Mouse (Mus musculus): ENCODE data around the gene Ly6c2. TPM values are rescaled to one million over a fixed set of nuclear protein-coding genes. Genes with fewer than 3 reads are reported as not detected.
"Not testable (repeated sequence)": the region's sequence is repeated elsewhere in the genome, so short reads cannot be mapped to it uniquely, and the experiment has no call there.

Gene Ly6c2
- 5.1 and 7.1 TPM in 2 replicates for polyA plus RNA-seq (2012; rRNA removed)

DNA sequence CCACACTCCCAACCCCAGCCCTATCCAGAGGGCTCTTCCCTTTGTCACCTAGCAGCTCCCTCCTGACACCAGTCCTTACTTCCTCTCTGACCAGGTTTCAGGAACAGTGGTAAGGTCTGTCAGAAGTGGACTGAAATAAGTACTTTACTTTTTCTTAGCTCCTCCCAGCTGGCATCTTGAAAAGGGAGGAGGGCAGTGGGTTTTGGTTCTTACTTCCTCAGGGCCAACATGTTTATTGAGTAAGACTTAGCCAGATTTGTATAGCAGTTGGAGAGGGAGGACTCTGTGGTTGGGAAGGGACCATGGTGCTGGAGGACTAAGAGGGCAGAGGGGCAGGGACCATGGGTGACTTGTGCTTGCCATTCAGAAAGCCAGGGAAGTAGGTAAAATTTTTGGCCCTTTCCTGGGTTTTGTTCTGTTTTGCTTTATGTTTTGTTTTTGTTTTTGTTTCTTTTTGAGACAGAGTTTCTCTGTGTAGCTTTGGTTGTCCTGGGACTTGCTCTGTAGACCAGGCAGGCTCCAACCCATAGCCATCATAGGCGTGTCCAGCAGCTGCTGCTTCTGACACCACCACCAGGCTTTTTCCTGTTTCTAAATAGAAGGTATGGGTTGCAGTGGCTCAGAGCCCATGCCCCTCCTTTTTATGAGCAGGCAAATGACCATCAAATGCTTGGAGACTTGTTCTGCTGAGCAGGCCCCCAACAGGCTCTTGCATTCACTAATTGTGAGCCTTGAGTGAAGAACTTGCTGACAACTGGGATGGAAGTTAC, at the start of gene Ly6c2:
Ly6c2 (minus strand) TSS at position 110 of the 770 bp plus-strand sequence.
- not testable (repeated sequence) for DNase-seq (ENCODE audit: low spot score)

DNA sequence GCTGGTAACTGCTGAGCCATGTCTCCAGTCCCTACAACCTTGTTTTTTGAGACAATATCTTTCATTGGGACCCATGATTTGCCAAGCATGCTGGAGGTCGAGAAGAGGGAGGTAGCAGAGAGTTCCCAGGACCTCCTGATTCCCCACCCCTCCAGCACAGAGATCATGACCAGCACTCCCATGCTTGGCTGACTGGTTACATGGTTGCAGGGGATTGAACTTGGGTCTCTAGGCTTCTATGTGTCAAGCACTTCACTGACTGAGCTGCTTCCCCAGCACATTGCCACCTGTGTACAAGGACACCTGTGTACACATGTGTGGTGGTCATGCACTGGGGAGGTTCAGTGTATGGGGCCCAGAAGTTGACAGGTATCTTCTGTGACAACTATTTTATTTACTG, 45.9 kb upstream of the Ly6c2 start:
- no peak for DNase-seq (ENCODE audit: low spot score)

DNA sequence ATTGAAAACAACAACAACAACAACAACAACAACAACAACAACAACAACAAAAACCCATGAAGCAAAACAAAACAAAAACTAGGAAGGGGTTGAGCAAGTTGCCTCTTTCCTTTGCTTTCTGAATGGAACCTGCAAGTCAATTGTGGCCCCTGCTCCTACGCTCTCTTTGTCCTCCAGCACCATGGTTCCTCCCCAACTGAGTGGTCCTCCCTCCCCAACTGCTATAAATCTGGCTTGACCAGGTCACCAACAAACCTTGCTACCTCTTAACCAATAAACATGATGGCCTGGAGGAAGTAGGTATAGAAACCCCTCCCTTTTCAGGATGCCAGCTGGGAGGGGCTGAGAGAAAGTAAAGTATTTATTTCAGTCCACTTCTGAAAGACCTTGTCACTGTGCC, 43.2 kb upstream of the Ly6c2 start, which contains the start of gene Ly6g:
Ly6g (plus strand) TSS at position 301 of the 400 bp plus-strand sequence.
- DNase-seq (ENCODE audit: low spot score): no peak

DNA sequence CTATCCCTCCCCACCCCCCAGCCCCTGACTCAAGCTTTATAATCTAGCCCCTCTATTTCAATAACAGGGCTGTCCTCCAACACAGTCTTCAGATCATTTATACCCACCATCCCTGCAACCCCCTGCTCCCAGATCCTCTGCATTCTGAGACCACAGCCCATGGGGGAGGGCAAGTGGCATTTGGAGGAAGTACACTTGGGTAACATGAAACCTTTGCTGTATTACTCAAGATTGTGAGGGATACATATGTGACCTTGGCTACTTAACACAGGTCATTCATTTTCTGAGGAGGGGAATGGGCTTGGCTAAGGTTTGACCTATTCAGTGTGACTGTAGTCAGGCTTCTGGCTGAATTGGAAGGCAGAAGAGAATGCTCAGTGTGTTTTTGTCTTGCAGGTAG, 41.3 kb upstream of the Ly6c2 start:
- DNase-seq (ENCODE audit: low spot score): no peak

- no peak for DNase-seq (ENCODE audit: low spot score)
Observed at GRCm38 (mm10) chr15:75143735-75144134, 32.0 kb upstream of the Ly6c2 start.

DNA sequence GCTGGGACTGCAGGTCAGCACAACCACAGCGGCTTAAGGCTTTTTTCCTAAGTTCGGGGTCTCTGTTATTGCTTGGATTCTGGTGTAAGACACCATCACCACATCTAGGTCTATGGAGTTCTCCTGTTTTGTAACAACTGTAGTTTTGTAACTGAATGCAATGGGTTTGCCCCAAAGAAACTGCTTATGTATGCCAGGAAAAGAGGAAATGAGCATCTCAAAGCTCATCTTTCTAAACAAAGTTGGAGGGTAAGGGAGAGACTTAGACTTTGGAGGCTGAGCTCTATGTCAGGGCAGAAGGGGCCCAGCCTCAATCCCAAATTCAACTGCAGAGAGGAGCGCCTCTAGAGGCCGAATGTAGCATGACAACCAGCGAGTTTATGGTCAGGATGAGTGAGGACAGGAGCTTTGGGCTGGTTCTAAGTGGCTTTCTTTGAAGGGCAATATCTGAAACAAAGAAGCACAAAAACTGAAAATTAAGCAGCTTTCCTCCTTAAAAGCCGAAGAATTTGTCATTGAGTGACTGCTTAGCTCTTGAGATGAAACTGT, 30.1 kb upstream of the Ly6c2 start:
- DNase-seq (ENCODE audit: low spot score): not testable (repeated sequence)

- not testable (repeated sequence) for DNase-seq (ENCODE audit: low spot score)
Observed at GRCm38 (mm10) chr15:75137739-75138138, 26.0 kb upstream of the Ly6c2 start.

DNA sequence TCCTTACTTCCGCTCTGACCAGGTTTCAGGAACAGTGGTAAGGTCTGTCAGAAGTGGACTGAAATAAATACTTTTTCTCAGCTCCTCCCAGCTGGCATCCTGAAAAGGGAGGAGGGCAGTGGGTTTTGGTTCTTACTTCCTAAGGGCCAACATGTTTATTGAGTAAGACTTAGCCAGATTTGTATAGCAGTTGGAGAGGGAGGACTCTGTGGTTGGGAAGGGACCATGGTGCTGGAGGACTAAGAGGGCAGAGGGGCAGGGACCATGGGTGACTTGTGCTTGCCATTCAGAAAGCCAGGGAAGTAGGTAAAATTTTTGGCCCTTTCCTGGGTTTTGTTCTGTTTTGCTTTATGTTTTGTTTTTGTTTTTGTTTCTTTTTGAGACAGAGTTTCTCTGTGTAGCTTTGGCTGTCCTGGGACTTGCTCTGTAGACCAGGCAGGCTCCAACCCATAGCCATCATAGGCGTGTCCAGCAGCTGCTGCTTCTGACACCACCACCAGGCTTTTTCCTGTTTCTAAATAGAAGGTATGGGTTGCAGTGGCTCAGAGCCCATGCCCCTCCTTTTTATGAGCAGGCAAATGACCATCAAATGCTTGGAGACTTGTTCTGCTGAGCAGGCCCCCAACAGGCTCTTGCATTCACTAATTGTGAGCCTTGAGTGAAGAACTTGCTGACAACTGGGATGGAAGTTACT, 23.5 kb upstream of the Ly6c2 start:
- DNase-seq (ENCODE audit: low spot score): not testable (repeated sequence)

- DNase-seq (ENCODE audit: low spot score): not testable (repeated sequence)
Observed at GRCm38 (mm10) chr15:75132346-75132745, 20.6 kb upstream of the Ly6c2 start.

GRCm38 (mm10) chr15:75120066-75120465, 8.3 kb upstream of the Ly6c2 start:
- DNase-seq (ENCODE audit: low spot score): no peak

DNA sequence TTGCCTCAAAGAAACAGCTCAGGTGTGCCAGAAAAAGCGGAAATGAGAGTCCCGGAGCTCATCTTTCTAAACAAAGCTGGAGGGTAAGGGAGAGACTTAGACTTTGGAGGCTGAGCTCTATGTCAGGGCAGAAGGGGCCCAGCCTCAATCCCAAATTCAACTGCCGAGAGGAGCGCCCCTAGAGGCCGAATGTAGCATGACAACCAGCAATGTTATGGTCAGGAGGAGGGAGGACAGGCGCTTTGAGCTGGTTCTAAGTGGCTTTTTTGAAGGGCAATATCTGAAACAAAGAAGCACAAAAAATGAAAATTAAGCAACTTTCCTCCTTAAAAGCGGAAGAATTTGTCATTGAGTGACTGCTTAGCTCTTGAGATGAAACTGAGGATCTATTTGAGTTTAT, 7.0 kb upstream of the Ly6c2 start:
- DNase-seq (ENCODE audit: low spot score): not testable (repeated sequence)

DNA sequence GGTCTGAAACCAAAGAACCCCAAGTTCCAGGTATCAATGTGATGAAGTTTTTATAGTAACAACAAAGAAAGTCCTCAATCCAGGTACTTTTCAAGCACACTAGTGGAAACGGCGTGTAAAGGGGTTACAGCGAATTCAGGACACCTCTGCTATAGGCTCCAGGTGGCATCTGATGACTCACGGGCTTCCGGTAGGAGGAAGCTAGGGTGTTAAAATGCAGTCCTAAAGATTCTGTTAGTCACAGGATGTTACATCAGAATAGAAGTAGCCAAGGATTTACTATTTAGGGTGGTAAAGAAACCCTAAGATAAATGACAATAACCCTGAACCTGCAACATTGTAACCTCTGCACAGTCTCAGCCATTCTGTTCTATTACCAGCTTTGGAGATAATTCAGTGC, 5.7 kb upstream of the Ly6c2 start:
- not testable (repeated sequence) for DNase-seq (ENCODE audit: low spot score)

GRCm38 (mm10) chr15:75116525-75116924, 4.8 kb upstream of the Ly6c2 start:
- DNase-seq (ENCODE audit: low spot score): no peak

DNA sequence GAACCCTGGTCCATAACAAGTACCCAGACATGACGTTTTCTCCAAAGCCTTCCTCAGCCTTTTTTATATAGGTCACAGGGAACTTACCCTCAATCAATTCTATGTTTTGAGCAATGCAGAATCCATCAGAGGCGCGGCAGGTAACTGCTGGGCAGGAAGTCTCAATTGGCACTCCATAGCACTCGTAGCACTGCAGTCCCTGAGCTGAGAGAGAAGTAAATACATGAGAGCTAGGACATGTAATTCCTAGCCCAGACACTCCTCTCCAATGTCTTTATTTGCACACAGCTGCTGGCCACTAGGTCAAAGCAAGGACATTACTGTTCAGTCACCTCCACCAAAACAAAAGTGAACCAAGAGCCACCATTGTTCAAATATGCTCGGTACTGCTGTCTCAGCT, 1.3 kb downstream of the Ly6c2 start:
- DNase-seq (ENCODE audit: low spot score): not testable (repeated sequence)

- DNase-seq (ENCODE audit: low spot score): no peak
Observed at GRCm38 (mm10) chr15:75099261-75099660, 12.5 kb downstream of the Ly6c2 start.

GRCm38 (mm10) chr15:75088041-75088440, 23.7 kb downstream of the Ly6c2 start:
- DNase-seq (ENCODE audit: low spot score): not testable (repeated sequence)

DNA sequence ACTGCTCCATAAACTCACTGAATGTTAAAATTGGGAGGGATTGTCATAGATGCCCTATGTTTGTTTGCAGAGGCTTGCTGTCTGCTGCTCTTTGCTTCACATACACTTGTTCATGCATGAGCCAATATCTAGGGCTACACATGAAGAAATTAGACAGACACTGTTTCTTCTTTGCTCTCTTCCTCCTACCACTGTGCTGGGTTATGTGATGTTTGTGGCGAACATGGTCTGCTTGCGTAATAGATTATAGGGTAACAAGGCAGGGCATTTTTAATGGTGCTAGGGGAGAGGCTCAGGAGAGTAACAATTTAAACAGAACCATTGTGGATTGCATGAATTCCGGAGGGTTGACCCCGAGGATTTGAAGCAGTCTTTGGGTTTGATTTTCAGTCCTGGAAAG, 41.8 kb downstream of the Ly6c2 start:
- DNase-seq (ENCODE audit: low spot score): no peak

DNA sequence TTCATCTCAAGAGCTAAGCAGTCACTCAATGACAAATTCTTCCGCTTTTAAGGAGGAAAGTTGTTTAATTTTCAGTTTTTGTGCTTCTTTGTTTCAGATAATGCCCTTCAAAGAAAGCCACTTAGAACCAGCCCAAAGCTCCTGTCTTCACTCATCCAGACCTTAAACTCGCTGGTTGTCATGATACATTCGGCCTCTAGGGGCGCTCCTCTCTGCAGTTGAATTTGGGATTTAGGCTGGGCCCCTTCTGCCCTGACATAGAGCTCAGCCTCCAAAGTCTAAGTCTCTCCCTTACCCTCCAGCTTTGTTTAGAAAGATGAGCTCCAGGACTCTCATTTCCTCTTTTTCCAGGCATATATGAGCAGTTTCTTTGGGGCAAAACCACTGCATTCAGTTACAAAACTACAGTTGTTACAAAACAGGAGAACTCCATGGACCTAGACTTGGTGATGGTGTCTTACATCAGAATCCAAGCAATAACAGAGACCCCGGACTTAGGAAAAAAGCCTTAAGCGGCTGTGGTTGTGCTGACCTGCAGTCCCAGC, 49.7 kb downstream of the Ly6c2 start:
- not testable (repeated sequence) for DNase-seq (ENCODE audit: low spot score)

DNA sequence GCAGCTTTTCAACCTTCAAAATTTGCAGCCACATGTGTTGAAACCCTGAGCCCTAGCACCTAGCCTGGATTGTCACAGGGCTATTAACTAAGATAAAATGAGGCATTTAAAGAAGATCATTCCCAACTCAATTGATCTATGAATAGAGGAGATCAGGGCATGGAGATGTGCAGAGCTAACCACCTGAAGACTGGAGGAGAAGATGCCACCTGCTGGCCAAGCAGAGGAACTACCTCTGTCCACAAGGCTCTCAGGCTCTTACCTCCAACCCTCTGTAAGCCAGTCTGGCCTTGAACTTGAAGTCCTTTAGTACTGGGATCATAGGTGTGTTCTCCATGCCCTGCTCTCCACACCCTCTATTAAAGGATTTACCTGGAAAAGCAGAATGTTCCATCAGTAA, 51.3 kb downstream of the Ly6c2 start:
- DNase-seq (ENCODE audit: low spot score): no peak
